Mouse (Mus musculus) C2C12 (cell line): ENCODE measurements around the gene Asb7.

Experiments
- CTCF ChIP-seq: IDR thresholded peaks from one replicate; pipeline ENCODE4 v1.5.1; 2011; ENCODE audit not compliant: control insufficient read depth, insufficient read depth, insufficient read length
- MYOD1 ChIP-seq: IDR thresholded peaks from one replicate; pipeline ENCODE4 v1.6.1; 2011; ENCODE audit warnings: low read depth; ENCODE audit not compliant: control insufficient read depth, insufficient read length
- USF1 ChIP-seq: IDR thresholded peaks from one replicate; pipeline ENCODE4 v1.6.1; 2011; ENCODE audit warnings: low read depth, mild to moderate bottlenecking, control low read depth, moderate library complexity

DNA sequence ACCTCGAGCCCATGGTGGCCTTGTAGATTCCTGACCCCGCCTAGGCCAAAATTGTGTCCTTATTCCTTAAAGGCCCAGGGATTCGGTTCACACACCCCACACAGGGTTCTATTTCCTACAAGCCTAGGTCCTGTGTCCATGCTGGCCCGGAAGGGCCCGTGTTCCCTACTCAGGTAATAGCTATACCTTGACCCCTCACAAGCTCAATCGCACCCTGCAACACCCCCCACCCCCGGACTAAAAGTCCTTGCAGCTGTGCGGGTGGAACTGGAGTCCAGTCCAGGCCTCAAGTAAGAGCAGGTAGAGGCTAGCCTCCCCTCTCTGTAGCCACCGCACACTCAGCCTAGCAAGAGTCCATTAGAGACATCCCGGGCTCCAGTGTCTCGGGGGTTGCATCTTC lies 44.5 kb upstream of the Asb7 start:
- no peak for TF ChIP-seq MYOD1
- no peak for TF ChIP-seq CTCF
- TF ChIP-seq USF1, result no peak
